Mouse (Mus musculus) heart, adult 2 months (tissue): ENCODE results near the gene Setd6.

Experiments
- CTCF ChIP-seq: fragments of 200-600 bp; IDR thresholded peaks from 2 replicates; pipeline ENCODE4 v1.8.1; 2022; ENCODE audit warnings: antibody characterized with exemption, mild to moderate bottlenecking, moderate library complexity
- EP300 ChIP-seq: fragments of 200-500 bp; IDR thresholded peaks from 2 replicates; pipeline ENCODE4 v1.6.1; 2011; ENCODE audit warnings: low read depth, low read length, control low read depth; ENCODE audit not compliant: insufficient read depth
- POLR2A ChIP-seq: fragments of 200-500 bp; IDR thresholded peaks from 2 replicates; pipeline ENCODE4 v1.6.1; 2011; ENCODE audit warnings: mild to moderate bottlenecking, low read depth, low read length, control low read depth; ENCODE audit not compliant: insufficient read depth

DNA sequence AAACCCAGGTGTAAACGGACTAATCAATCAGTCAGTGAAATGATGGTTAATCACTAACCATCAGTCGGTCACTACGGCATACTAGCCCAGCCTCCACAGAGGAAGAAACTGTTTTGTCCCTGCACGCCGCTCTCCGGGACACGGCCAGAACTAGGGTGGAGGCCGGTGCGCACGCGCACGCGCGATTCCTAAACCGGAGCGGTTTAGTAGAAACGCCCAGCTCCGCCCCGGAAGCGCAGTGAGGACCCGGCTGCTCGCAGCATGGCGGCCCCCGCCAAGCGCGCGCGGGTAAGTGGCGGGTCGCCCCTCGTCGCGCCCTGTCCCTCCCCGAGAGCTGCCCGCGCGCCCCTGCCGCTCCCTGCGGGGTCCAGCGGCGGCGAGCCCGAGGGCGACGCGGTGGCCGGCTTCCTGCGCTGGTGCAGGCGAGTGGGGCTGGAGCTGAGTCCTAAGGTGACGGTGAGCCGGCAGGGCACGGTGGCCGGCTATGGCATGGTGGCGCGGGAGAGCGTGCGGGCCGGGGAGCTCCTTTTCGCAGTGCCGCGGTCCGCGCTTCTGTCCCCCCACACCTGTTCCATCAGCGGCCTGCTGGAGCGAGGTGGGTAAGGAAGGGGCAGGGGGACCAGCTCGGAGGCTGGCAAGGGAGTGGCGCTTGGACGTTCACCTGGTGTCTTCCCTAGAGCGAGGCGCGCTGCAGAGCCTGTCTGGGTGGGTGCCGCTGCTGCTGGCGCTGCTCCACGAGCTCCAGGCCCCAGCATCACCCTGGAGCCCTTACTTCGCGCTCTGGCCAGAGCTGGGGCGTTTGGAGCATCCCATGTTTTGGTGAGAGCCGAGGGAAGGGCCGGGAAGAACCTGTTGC is at the start of gene Setd6:
- peak; percentile 75 for TF ChIP-seq POLR2A
- no peak for TF ChIP-seq CTCF
- 0 out of 2 replicates have a peak, but pooled peaks have one; percentile 24 for TF ChIP-seq EP300
